Mouse (Mus musculus): Measurements from ENCODE around the gene Dnah9.

DNA sequence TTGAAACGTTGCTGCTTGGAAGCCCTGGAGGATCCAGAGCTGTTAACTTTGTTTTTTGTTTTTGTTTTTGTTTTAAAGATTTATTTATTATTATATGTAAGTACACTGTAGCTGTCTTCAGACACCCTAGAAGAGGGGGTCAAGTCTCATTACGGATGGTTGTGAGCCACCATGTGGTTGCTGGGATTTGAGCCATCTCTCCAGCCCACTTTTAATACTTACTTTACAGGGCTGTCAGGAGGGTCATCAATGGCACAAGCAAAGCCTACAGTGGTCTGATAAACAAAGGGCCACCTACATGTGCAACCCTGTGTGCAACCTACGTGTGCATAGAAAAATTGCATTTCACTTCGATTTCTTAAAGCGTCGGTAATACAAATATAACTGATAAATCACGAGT, 360.8 kb downstream of the Dnah9 start:
- TF ChIP-seq GATA1 (IDR thresholded peaks at IDR 0.05; ENCODE audit: borderline replicate concordance, low read length) (no peak), POLR2AphosphoS5 (IDR thresholded peaks at IDR 0.05; ENCODE audit: insufficient replicate concordance, low read depth, low read length) (no peak), CTCF (IDR thresholded peaks at IDR 0.05; ENCODE audit: low read depth, low read length) (no peak), TAL1 (conservative IDR thresholded peaks at IDR 0.05; ENCODE audit: low read depth, low read length) (no peak)

Measured in G1E (cell line).